Mouse (Mus musculus): Measurements from ENCODE around the gene Zfp511.

DNA sequence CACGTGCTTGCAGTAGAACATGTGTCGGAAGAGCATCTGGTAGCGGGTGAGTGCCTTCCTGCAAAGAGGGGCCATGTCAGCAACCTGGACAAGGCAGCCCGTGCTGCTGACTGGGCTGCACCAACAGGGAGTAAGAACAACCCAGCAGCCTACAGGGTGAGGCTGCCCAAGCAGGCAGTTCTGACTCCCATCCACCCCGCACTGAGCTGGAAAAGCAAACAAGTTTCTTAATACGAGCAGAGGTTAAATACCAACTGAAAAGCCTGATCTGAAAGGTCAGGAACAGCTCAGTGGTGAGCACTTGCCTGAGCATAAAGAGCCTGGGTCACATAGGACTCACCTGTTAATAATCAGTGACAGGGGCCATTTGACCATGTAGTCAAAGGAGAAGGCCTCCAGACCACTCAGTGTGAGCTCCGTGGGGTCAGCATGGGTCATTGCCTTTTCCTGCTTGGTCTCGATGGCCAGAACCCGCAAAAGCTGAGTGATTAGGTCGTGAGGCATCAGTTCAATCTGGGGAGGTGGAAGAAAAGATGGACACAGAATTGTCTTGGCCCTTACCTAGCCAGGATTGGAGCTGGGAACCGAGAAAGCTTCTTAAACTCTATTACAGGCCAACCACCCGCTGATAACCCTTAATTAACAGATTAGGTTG is 35.0 kb upstream of the Zfp511 start:
- TF ChIP-seq TAL1 (IDR thresholded peaks at IDR 0.05; ENCODE audit: low read length): no peak
- TF ChIP-seq GATA1 (IDR thresholded peaks at IDR 0.05; ENCODE audit: low read length): no peak

Data from erythroblast, embryonic 14.5 days (primary cell).